Mouse (Mus musculus) cortical plate, adult 2 months (tissue): ENCODE results near the gene 2810459M11Rik.

Experiments
- CTCF ChIP-seq: fragments of 200-500 bp; IDR thresholded peaks from 2 replicates; pipeline ENCODE4 v1.5.1; 2011; ENCODE audit warnings: mild to moderate bottlenecking, control low read depth, low read length; ENCODE audit not compliant: insufficient read depth; ENCODE audit errors: extremely low read depth
- POLR2A ChIP-seq: fragments of 200-500 bp; IDR thresholded peaks from 2 replicates; pipeline ENCODE4 v1.6.1; 2011; ENCODE audit warnings: mild to moderate bottlenecking, low read length, control low read depth; ENCODE audit not compliant: insufficient read depth; ENCODE audit errors: extremely low read depth

DNA sequence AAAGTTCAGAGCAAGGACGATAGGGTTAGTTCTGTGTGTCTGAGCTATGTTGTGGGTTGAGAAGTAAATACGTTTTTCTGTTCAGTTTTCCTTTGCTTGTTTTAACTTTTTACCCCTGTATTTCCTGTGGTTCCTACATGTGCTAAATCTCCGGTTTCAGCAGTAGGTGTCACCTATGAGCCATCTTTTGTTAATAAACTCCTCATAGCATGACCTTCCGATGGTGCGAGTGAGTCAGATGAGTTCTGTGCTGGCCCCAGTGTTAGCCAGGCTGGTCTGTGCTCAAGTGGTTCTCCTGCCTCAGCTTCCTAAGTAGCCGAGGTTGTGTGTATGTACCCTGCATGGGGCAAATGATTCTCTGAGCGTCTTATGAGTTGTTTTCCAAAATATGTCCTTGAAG lies 48.8 kb downstream of the 2810459M11Rik start:
- TF ChIP-seq CTCF (no peak), POLR2A (no peak)
